Mouse (Mus musculus) MEL (cell line): ENCODE data around the gene Arid1a.

Experiments
- BHLHE40 ChIP-seq: IDR thresholded peaks from 2 replicates; pipeline ENCODE4 v1.6.1; 2012; ENCODE audit warnings: low read depth, mild to moderate bottlenecking, inconsistent platforms, low read length, improper control_type of control experiment, borderline replicate concordance
- CTCF ChIP-seq, 3 experiments: IDR thresholded peaks in 2 of 3; conservative IDR thresholded peaks in 1 of 3; 2 replicates each; pipeline ENCODE4 v1.5.1; 2011 to 2012; ENCODE audit warnings: low read length in 3 of 3, low read depth in 2 of 3, mild to moderate bottlenecking in 2 of 3, improper control_type of control experiment in 1 of 3, inconsistent platforms in 1 of 3, mixed read lengths in 1 of 3, moderate library complexity in 1 of 3; ENCODE audit not compliant: control insufficient read depth in 1 of 3, insufficient read depth in 1 of 3, poor library complexity in 1 of 3, severe bottlenecking in 1 of 3
- HCFC1 ChIP-seq: IDR thresholded peaks from 2 replicates; pipeline ENCODE4 v1.6.1; 2012; ENCODE audit warnings: low read depth, mild to moderate bottlenecking, inconsistent platforms, low read length, improper control_type of control experiment, moderate library complexity
- MAFK ChIP-seq: IDR thresholded peaks from 2 replicates; pipeline ENCODE4 v1.6.1; 2011; ENCODE audit warnings: low read depth, mild to moderate bottlenecking, low read length, improper control_type of control experiment, borderline replicate concordance
- NRF1 ChIP-seq: IDR thresholded peaks from 2 replicates; pipeline ENCODE4 v1.6.1; 2014; ENCODE audit warnings: low read depth, mild to moderate bottlenecking, inconsistent platforms, low read length, improper control_type of control experiment, moderate library complexity; ENCODE audit not compliant: poor library complexity, insufficient read depth, severe bottlenecking
- POLR2A ChIP-seq, 2 experiments: IDR thresholded peaks; 2 replicates each; pipeline ENCODE4 v1.6.1; 2011 to 2012; ENCODE audit warnings: low read length in 2 of 2, mild to moderate bottlenecking in 2 of 2, control low read depth in 1 of 2, improper control_type of control experiment in 1 of 2, low read depth in 1 of 2, moderate library complexity in 1 of 2; ENCODE audit not compliant: control insufficient read depth in 1 of 2, insufficient read depth in 1 of 2, poor library complexity in 1 of 2

- TF ChIP-seq CTCF (IDR thresholded peaks at IDR 0.05 in 2 of 3, conservative IDR thresholded peaks at IDR 0.05 in 1 of 3; ENCODE audit: control insufficient read depth in 1 of 3, insufficient read depth in 1 of 3, low read depth in 2 of 3, low read length in 3 of 3, poor library complexity in 1 of 3, severe bottlenecking in 1 of 3), result no peak
- TF ChIP-seq MAFK, result no peak
- TF ChIP-seq BHLHE40, result no peak
- no peak for TF ChIP-seq NRF1
- no peak for TF ChIP-seq POLR2A (IDR thresholded peaks at IDR 0.05; ENCODE audit: control insufficient read depth in 1 of 2, insufficient read depth in 1 of 2, low read depth in 1 of 2, low read length in 2 of 2, poor library complexity in 1 of 2)
- TF ChIP-seq HCFC1, result no peak
Observed at GRCm38 (mm10) chr4:133651445-133651844, 105.1 kb downstream of the Arid1a start.
